Mouse (Mus musculus) liver, embryonic 11.5 days (tissue): ENCODE measurements around the gene Adam33. TPM values are rescaled to one million over a fixed set of nuclear protein-coding genes. Genes with fewer than 3 reads are reported as not detected.

Experiments used
- ATAC-seq: fragments of 200-750 bp; cut with Nextera tagmentation; replicated peaks from 2 replicates; pipeline ENCODE4 v1.8.0; 2017; ENCODE audit warnings: moderate number of reproducible peaks, mild to moderate bottlenecking, moderate TSS enrichment, moderate library complexity; ENCODE audit not compliant: low FRiP score
- DNase-seq: peaks from one replicate; pipeline ENCODE4 v3.0.0-alpha.2; 2017; ENCODE audit warnings: low spot score
- H3K27ac ChIP-seq: fragments of 300-500 bp; sonication (generic); 2 replicates; pipeline ENCODE4 v1.5.1; 2014; ENCODE audit warnings: mild to moderate bottlenecking, low read depth, low read length, control low read depth
- H3K27me3 ChIP-seq: fragments of 300-500 bp; sonication (generic); replicated peaks from 2 replicates; pipeline ENCODE4 v1.6.1; 2014; ENCODE audit warnings: low read length, mixed read lengths; ENCODE audit not compliant: control insufficient read depth, insufficient read depth
- H3K36me3 ChIP-seq: fragments of 300-500 bp; sonication (generic); 2 replicates; pipeline ENCODE4 v1.6.1; 2014; ENCODE audit warnings: mild to moderate bottlenecking, low read length, moderate library complexity, mixed read lengths; ENCODE audit not compliant: control insufficient read depth, insufficient read depth
- H3K4me1 ChIP-seq: fragments of 300-500 bp; sonication (generic); replicated peaks from 2 replicates; pipeline ENCODE4 v1.6.1; 2014; ENCODE audit warnings: low read length, mixed read lengths; ENCODE audit not compliant: control insufficient read depth, insufficient read depth
- H3K4me2 ChIP-seq: fragments of 300-500 bp; sonication (generic); 2 replicates; pipeline ENCODE4 v1.6.1; 2014; ENCODE audit warnings: mild to moderate bottlenecking, control low read depth, moderate library complexity
- H3K4me3 ChIP-seq: fragments of 300-500 bp; sonication (generic); 2 replicates; pipeline ENCODE4 v1.5.1; 2014; ENCODE audit warnings: low read depth, low read length, control low read depth
- H3K9ac ChIP-seq: fragments of 300-500 bp; sonication (generic); 2 replicates; pipeline ENCODE4 v1.6.1; 2014; ENCODE audit warnings: low read depth, low read length, control low read depth
- H3K9me3 ChIP-seq: fragments of 300-500 bp; sonication (generic); 2 replicates; pipeline ENCODE4 v1.6.1; 2016; ENCODE audit warnings: low read length, inconsistent platforms, mixed read lengths; ENCODE audit not compliant: control insufficient read depth
- WGBS: fragments of 180-500 bp; shearing (Covaris S2); extraction: QIAGEN DNeasy Blood & Tissue Kit; methylation state at CpG from one replicate; pipeline ENCODE4 v1.1.7; 2014; 5-methylcytosine and 5-hydroxymethylcytosine counted together
- polyA plus RNA-seq: library from polyadenylated mRNA; unstranded; fragments of >200 nt; fragmentation: Nextera tagmentation; extraction: Ambion mirVana; gene quantifications from 2 replicates; pipeline ENCODE4 v1.2.1, GENCODE M21; 2014

The Adam33 gene
- polyA plus RNA-seq, 1 experiment from 2014 or later = 0.95 TPM

DNA sequence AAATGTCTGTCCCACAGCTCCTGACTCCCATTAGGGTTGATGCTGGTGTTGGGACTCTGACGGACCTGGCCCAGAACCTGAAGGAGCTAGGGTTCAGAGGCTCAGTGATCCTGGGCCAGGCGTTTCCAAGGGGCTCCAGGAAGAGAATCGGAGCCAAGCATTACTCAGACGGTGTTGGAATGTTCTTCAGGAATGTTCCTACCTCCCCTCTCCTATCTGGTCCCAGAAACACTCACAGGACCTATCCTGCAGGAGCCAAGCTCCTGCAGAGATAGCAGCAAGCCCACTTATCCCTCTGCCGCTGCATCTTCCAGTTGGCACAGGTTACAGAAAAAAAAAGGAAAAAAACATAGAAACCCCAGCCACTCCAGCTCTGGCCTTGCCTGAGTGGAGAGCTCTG is 2.0 kb downstream of the Adam33 start:
- H3K4me2 ChIP-seq = no peak overlapping the region
- no peaks in the 10 kb centered on the region for H3K9me3 ChIP-seq
- no peak for DNase-seq
- H3K9ac ChIP-seq = no peak overlapping the region
- H3K4me3 ChIP-seq = no peak overlapping the region
- H3K4me1 ChIP-seq = peaks cover 5% of the 10 kb centered on the region; the same call in 1 of the 2 replicates
- no peak overlapping the region for H3K27ac ChIP-seq
- no peak for ATAC-seq
- H3K36me3 ChIP-seq = no peaks in the 10 kb centered on the region
- H3K27me3 ChIP-seq = peaks cover 53% of the 10 kb centered on the region
- WGBS = 48% methylated on average over 5 of the region's 5 CpGs

GRCm38 (mm10) chr2:131060784-131061183 is 2.8 kb downstream of the Adam33 start:
- H3K36me3 ChIP-seq = no peaks in the 10 kb centered on the region
- H3K27me3 ChIP-seq = peaks cover 54% of the 10 kb centered on the region
- no peak for DNase-seq
- H3K9ac ChIP-seq = no peak overlapping the region
- no peak overlapping the region for H3K4me2 ChIP-seq
- H3K27ac ChIP-seq = no peak overlapping the region
- H3K4me1 ChIP-seq = peaks cover 8% of the 10 kb centered on the region; the same call in 1 of the 2 replicates
- no peaks in the 10 kb centered on the region for H3K9me3 ChIP-seq
- no peak for ATAC-seq
- H3K4me3 ChIP-seq = no peak overlapping the region
- WGBS = 57% methylated on average over 6 of the region's 6 CpGs

DNA sequence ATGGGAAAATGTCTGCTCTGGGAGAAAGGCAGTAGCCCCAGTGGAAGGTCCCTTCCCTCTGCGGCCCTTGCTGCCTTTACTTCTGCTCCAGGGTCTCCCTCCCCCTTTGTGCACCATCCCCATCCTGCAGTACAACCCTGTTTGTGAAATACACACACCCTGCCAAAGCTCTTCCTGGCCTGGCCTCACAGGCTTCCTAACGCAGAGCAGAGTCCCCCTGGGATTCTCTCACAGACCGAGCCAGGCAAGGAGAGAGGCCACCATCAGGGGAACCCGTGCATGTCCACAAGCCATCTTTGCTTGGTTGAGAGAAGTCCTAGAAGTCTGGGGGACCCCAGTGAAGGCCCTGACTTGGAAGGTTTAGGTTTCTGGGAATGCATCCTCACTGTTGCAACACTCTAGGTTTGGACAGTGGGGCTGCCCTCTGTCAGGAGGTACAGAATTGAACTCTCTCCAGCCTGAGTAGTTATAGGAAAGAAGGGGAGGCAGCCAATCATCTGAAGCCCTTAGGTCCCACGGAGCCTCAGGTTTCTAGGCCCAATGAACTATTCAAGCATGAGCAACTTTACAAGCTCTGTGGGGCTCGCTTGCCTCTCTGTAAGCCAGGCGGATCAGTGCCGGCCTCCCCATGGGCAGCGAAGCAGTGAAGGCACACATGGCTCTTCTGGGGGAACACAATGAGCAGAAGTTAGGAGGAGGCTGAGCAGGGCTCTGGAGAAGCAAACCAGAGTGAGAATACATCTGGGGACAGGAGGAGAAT is 3.7 kb downstream of the Adam33 start:
- no peak overlapping the region for H3K9ac ChIP-seq
- H3K36me3 ChIP-seq = no peaks in the 10 kb centered on the region
- no peak overlapping the region for H3K27ac ChIP-seq
- 78% methylated on average over 9 of the region's 9 CpGs for WGBS
- no peak for DNase-seq
- H3K9me3 ChIP-seq = no peaks in the 10 kb centered on the region
- no peak overlapping the region for H3K4me2 ChIP-seq
- peaks cover 11% of the 10 kb centered on the region for H3K4me1 ChIP-seq
- ATAC-seq = no peak
- no peak overlapping the region for H3K4me3 ChIP-seq
- peaks cover 61% of the 10 kb centered on the region for H3K27me3 ChIP-seq

GRCm38 (mm10) chr2:131059377-131059776 is 4.2 kb downstream of the Adam33 start:
- H3K4me3 ChIP-seq = no peak overlapping the region
- H3K36me3 ChIP-seq = no peaks in the 10 kb centered on the region
- WGBS = 57% methylated on average over 1 of the region's 1 CpGs
- H3K9ac ChIP-seq = no peak overlapping the region
- H3K27ac ChIP-seq = no peak overlapping the region
- H3K4me1 ChIP-seq = peaks cover 17% of the 10 kb centered on the region
- H3K27me3 ChIP-seq = peaks cover 61% of the 10 kb centered on the region
- no peak for DNase-seq
- no peaks in the 10 kb centered on the region for H3K9me3 ChIP-seq
- H3K4me2 ChIP-seq = no peak overlapping the region
- ATAC-seq = no peak

DNA sequence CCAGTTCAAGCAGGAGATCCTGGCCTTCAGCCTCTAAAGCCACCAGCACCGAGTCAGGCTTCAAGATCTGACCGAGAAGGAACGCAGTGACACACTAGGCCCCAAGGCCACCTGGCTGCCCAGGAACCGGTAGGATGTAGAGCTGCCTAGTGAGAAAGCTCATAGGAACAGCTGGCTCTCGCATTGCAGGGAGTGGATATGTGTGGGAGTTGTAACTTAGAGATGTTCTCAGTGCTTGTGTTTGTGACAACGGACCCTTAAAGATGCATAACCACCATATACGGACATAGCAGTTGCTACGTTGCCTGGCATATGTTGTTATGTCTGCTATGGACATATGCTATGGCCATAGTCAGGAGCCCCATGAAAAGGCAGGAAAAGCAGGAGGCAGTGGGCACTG is 4.9 kb downstream of the Adam33 start:
- H3K36me3 ChIP-seq = no peaks in the 10 kb centered on the region
- 82% methylated on average over 8 of the region's 8 CpGs for WGBS
- no peaks in the 10 kb centered on the region for H3K9me3 ChIP-seq
- H3K9ac ChIP-seq = no peak overlapping the region
- no peak overlapping the region for H3K4me3 ChIP-seq
- H3K4me1 ChIP-seq = peaks cover 23% of the 10 kb centered on the region
- H3K27me3 ChIP-seq = peaks cover 61% of the 10 kb centered on the region
- ATAC-seq (no peak), DNase-seq (no peak)
- no peak overlapping the region for H3K27ac ChIP-seq
- no peak overlapping the region for H3K4me2 ChIP-seq

DNA sequence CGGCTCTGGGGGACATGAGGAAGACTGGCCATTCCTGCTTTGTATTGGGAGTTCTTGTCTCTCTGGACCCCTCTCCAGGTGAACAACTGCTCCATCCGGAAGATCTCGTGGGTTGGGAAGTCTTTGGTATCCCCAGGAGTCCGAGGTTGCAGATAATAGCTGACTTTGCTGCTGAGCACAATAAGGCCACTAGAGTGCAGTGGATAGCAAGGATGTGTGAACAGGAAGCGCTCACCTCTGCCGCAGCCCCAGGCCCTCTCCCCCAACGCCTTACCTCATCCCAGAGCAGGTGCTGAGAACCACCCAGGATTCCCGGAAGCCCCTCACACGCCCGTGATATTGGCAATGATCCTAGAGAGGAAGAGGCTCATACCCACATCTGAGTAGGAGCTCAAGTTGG is 7.4 kb downstream of the Adam33 start:
- peaks cover 20% of the 10 kb centered on the region for H3K4me1 ChIP-seq
- DNase-seq = no peak
- no peaks in the 10 kb centered on the region for H3K36me3 ChIP-seq
- no peak overlapping the region for H3K4me3 ChIP-seq
- ATAC-seq = no peak
- H3K9me3 ChIP-seq = no peaks in the 10 kb centered on the region
- H3K27me3 ChIP-seq = peaks cover 63% of the 10 kb centered on the region
- no peak overlapping the region for H3K9ac ChIP-seq
- H3K4me2 ChIP-seq = peak overlapping the region; percentile 6; the same call in 1 of the 2 replicates
- WGBS = 4% methylated on average over 10 of the region's 10 CpGs
- no peak overlapping the region for H3K27ac ChIP-seq

GRCm38 (mm10) chr2:131055631-131056030 is 8.0 kb downstream of the Adam33 start:
- peaks cover 20% of the 10 kb centered on the region for H3K4me1 ChIP-seq
- H3K4me3 ChIP-seq = no peak overlapping the region
- no peaks in the 10 kb centered on the region for H3K36me3 ChIP-seq
- DNase-seq = peak; percentile 53
- H3K27ac ChIP-seq = no peak overlapping the region
- WGBS = 6% methylated on average over 10 of the region's 10 CpGs
- peak overlapping the region; percentile 6; the same call in 1 of the 2 replicates for H3K4me2 ChIP-seq
- no peak overlapping the region for H3K9ac ChIP-seq
- peaks cover 61% of the 10 kb centered on the region for H3K27me3 ChIP-seq
- no peaks in the 10 kb centered on the region for H3K9me3 ChIP-seq
- ATAC-seq = no peak

DNA sequence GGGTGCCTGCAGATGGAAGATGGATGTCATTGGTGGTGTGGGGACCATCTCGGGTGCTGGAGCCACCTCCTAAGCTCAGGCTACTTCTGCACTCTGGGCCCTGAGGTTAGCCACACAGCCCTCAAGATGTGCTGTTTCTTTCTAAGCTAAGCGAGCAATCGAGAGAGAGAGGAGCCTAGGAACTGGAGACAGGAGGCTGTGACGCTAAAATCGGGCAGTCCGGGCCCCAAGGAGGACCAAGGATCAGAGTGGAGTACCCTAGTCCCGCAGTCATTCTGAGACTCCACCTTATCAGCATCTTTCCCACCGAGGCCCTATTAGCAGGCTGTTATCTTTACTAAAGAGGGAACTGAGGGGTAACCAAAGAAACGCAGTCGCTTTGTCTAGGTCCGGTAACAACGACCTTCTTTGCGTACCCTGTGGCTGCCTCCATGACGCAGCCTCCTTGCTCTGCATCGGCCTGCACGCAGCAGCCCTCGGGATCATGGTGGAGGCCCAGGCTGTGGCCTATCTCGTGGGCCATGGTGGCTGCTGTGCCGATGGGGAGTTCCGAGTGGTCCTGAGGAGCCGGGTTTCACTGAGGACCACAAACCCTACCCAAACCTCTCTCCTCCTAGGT is 8.9 kb downstream of the Adam33 start:
- no peak overlapping the region for H3K9ac ChIP-seq
- H3K9me3 ChIP-seq = no peaks in the 10 kb centered on the region
- peaks cover 61% of the 10 kb centered on the region for H3K27me3 ChIP-seq
- no peak for ATAC-seq
- no peak for DNase-seq
- H3K36me3 ChIP-seq = no peaks in the 10 kb centered on the region
- no peak overlapping the region for H3K27ac ChIP-seq
- 3% methylated on average over 21 of the region's 21 CpGs for WGBS
- H3K4me2 ChIP-seq = peak overlapping the region; percentile 53
- peak overlapping the region; percentile 25 for H3K4me3 ChIP-seq
- peaks cover 20% of the 10 kb centered on the region for H3K4me1 ChIP-seq
